Mouse (Mus musculus) kidney, postnatal 0 days (tissue): ENCODE results near the gene Pck1. TPM values are rescaled to one million over a fixed set of nuclear protein-coding genes. Genes with fewer than 3 reads are reported as not detected.

Source experiments
- ATAC-seq: fragments of 200-750 bp; cut with Nextera tagmentation; replicated peaks from 2 replicates; pipeline ENCODE4 v1.8.0; 2017; ENCODE audit warnings: low read depth, moderate number of reproducible peaks, moderate TSS enrichment, moderate library complexity; ENCODE audit not compliant: low FRiP score
- DNase-seq: peaks from one replicate; pipeline ENCODE4 v3.0.0-alpha.2; 2016; ENCODE audit warnings: low spot score
- H3K27ac ChIP-seq: fragments of 300-500 bp; sonication (generic); 2 replicates; pipeline ENCODE4 v1.5.1; 2014; ENCODE audit warnings: mild to moderate bottlenecking
- H3K27me3 ChIP-seq: fragments of 300-500 bp; sonication (generic); 2 replicates; pipeline ENCODE4 v1.6.1; 2014; ENCODE audit warnings: low read length, mixed read lengths; ENCODE audit not compliant: insufficient read depth
- H3K36me3 ChIP-seq: fragments of 300-500 bp; sonication (generic); 2 replicates; pipeline ENCODE4 v1.6.1; 2014; ENCODE audit warnings: low read length, mixed read lengths; ENCODE audit not compliant: insufficient read depth
- H3K4me1 ChIP-seq: fragments of 300-500 bp; sonication (generic); replicated peaks from 2 replicates; pipeline ENCODE4 v1.6.1; 2014; ENCODE audit warnings: antibody characterized with exemption, low read length, mixed read lengths; ENCODE audit not compliant: insufficient read depth
- H3K4me2 ChIP-seq: fragments of 300-500 bp; sonication (generic); 2 replicates; pipeline ENCODE4 v1.6.1; 2014; ENCODE audit warnings: mild to moderate bottlenecking, low read length, moderate library complexity, mixed read lengths
- H3K4me3 ChIP-seq: fragments of 300-500 bp; sonication (generic); replicated peaks from 2 replicates; pipeline ENCODE4 v1.5.1; 2014; ENCODE audit warnings: low read depth, low read length
- H3K9ac ChIP-seq: fragments of 300-500 bp; sonication (generic); 2 replicates; pipeline ENCODE4 v1.6.1; 2014; ENCODE audit warnings: low read depth, low read length
- H3K9me3 ChIP-seq: fragments of 300-500 bp; sonication (generic); replicated peaks from 2 replicates; pipeline ENCODE4 v1.6.1; 2016; ENCODE audit warnings: low read length, inconsistent platforms, mixed read lengths
- CTCF ChIP-seq: IDR thresholded peaks from 2 replicates; pipeline ENCODE4 v1.5.1; 2016; ENCODE audit warnings: antibody characterized with exemption, low read depth, mild to moderate bottlenecking, moderate library complexity
- WGBS: fragments of 180-500 bp; shearing (Covaris S2); extraction: QIAGEN DNeasy Blood & Tissue Kit; methylation state at CpG from one replicate; pipeline ENCODE4 v1.1.7; 2014; 5-methylcytosine and 5-hydroxymethylcytosine counted together
- polyA plus RNA-seq: library from polyadenylated mRNA; unstranded; fragments of >200 nt; fragmentation: Nextera tagmentation; extraction: Ambion mirVana; gene quantifications from 2 replicates; pipeline ENCODE4 v1.2.1, GENCODE M21; 2015

Gene Pck1
- polyA plus RNA-seq, 1 experiment from 2014 or later, result 47.2 TPM

- WGBS, result 77% methylated on average over 19 of the region's 19 CpGs
- H3K27ac ChIP-seq, result no peak overlapping the region
- ATAC-seq, result no peak
Observed at GRCm38 (mm10) chr2:173202924-173203689, 50.3 kb downstream of the Pck1 start.

GRCm38 (mm10) chr2:173203726-173204125 is 50.9 kb downstream of the Pck1 start:
- H3K9ac ChIP-seq, result no peak overlapping the region
- H3K4me1 ChIP-seq, result no peaks in the 10 kb centered on the region
- no peak overlapping the region for H3K27ac ChIP-seq
- H3K9me3 ChIP-seq, result no peaks in the 10 kb centered on the region
- 94% methylated on average over 3 of the region's 3 CpGs for WGBS
- H3K4me3 ChIP-seq, result no peak overlapping the region
- H3K4me2 ChIP-seq, result no peak overlapping the region
- no peak for DNase-seq
- no peaks in the 10 kb centered on the region for H3K27me3 ChIP-seq
- no peaks in the 10 kb centered on the region for H3K36me3 ChIP-seq
- ATAC-seq, result no peak
- no peak for TF ChIP-seq CTCF

More at GRCm38 (mm10) chr2:173202924-173203689, 50.3 kb downstream of the Pck1 start:
- H3K9me3 ChIP-seq, result no peaks in the 10 kb centered on the region
- no peak for DNase-seq
- no peak overlapping the region for H3K4me2 ChIP-seq
- no peaks in the 10 kb centered on the region for H3K4me1 ChIP-seq
- no peaks in the 10 kb centered on the region for H3K27me3 ChIP-seq
- H3K4me3 ChIP-seq, result no peak overlapping the region
- TF ChIP-seq CTCF, result no peak
- H3K36me3 ChIP-seq, result no peaks in the 10 kb centered on the region
- H3K9ac ChIP-seq, result no peak overlapping the region

GRCm38 (mm10) chr2:173204671-173205070 is 51.8 kb downstream of the Pck1 start:
- ATAC-seq (no peak), DNase-seq (no peak)
- Histone ChIP-seq H3K4me3 (no peak overlapping the region), H3K9me3 (no peaks in the 10 kb centered on the region), H3K36me3 (no peaks in the 10 kb centered on the region), H3K27me3 (no peaks in the 10 kb centered on the region), H3K9ac (no peak overlapping the region), H3K27ac (no peak overlapping the region), H3K4me2 (no peak overlapping the region), H3K4me1 (no peaks in the 10 kb centered on the region)
- WGBS, result 59% methylated on average over 4 of the region's 4 CpGs
- TF ChIP-seq CTCF, result no peak

- TF ChIP-seq CTCF, result no peak
- H3K9ac ChIP-seq, result no peak overlapping the region
- H3K9me3 ChIP-seq, result no peaks in the 10 kb centered on the region
- H3K4me3 ChIP-seq, result no peak overlapping the region
- DNase-seq (no peak), ATAC-seq (no peak)
- H3K36me3 ChIP-seq, result no peaks in the 10 kb centered on the region
- H3K4me2 ChIP-seq, result no peak overlapping the region
- WGBS, result 92% methylated on average over 14 of the region's 14 CpGs
- H3K27ac ChIP-seq, result no peak overlapping the region
- H3K4me1 ChIP-seq, result no peaks in the 10 kb centered on the region
- H3K27me3 ChIP-seq, result no peaks in the 10 kb centered on the region
Observed at GRCm38 (mm10) chr2:173205563-173206099, 52.8 kb downstream of the Pck1 start.

- no peak overlapping the region for H3K4me3 ChIP-seq
- no peak overlapping the region for H3K9ac ChIP-seq
- H3K27ac ChIP-seq, result no peak overlapping the region
- DNase-seq (no peak), ATAC-seq (no peak)
- TF ChIP-seq CTCF, result no peak
- 98% methylated on average over 3 of the region's 3 CpGs for WGBS
- H3K27me3 ChIP-seq, result no peaks in the 10 kb centered on the region
- H3K4me1 ChIP-seq, result no peaks in the 10 kb centered on the region
- no peaks in the 10 kb centered on the region for H3K9me3 ChIP-seq
- no peaks in the 10 kb centered on the region for H3K36me3 ChIP-seq
- no peak overlapping the region for H3K4me2 ChIP-seq
Observed at GRCm38 (mm10) chr2:173207051-173207450, 54.2 kb downstream of the Pck1 start.

Other genes starting within 250 kb of the Pck1 start
- gene Bmp7, start 212.7 kb upstream of the Pck1 start, polyA plus RNA-seq, result 33.7 and 35.8 TPM in 2 replicates
- 0.10 and 0.11 TPM in 2 replicates for gene Spo11, start 175.3 kb upstream of the Pck1 start, polyA plus RNA-seq
- gene Rae1, start 152.9 kb upstream of the Pck1 start, polyA plus RNA-seq, result 117 and 124 TPM in 2 replicates
- gene Rbm38, start 132.6 kb upstream of the Pck1 start, polyA plus RNA-seq, result 20.9 and 21.2 TPM in 2 replicates
- 0.08 TPM in 1 of 2 replicates, not detected in the other for gene Ctcfl, start 33.5 kb upstream of the Pck1 start, polyA plus RNA-seq
- gene Zbp1, start 65.9 kb downstream of the Pck1 start, polyA plus RNA-seq, result 1.3 and 1.7 TPM in 2 replicates
- 5.8 and 6.2 TPM in 2 replicates for gene Pmepa1, start 123.5 kb downstream of the Pck1 start, polyA plus RNA-seq